Mouse (Mus musculus) thymus, postnatal 10 days (tissue): ENCODE measurements around the gene Kcnk10.
"Not testable (repeated sequence)": the region's sequence is repeated elsewhere in the genome, so short reads cannot be mapped to it uniquely, and the experiment has no call there.

ENCODE experiments used
- DNase-seq, 2 experiments: peaks; one replicate each; pipeline ENCODE4 v3.0.0; 2021; ENCODE audit warnings: low spot score in 2 of 2

Gene Kcnk10

DNA sequence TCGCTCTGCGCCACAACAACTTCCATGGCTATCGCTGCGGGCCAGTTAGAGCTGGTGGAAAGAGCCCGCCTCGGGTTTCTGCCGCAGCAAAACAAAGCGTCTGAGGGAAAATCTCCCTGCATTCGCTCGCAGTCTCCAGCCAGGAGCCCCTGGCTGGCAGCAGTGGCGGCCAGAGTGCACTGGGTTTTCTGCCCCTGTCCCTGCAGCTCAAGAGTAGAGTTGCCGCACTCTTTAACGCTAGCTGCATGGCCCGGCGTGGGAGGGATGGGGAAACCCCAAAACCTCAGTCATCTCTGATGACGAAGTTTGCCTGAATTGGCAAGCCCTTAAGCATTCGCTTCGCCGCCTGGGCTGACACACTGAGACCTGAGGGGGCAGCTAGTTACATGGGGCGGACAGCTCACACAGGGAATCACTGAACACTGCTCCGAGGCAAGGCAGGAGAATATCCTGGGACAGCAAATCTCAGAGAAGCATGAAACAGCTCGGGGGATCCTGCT lies at the start of gene Kcnk10:
TSS of gene Kcnk10 (minus strand) at position 450 of the 500 bp plus-strand sequence.
- DNase-seq, result no peak

DNA sequence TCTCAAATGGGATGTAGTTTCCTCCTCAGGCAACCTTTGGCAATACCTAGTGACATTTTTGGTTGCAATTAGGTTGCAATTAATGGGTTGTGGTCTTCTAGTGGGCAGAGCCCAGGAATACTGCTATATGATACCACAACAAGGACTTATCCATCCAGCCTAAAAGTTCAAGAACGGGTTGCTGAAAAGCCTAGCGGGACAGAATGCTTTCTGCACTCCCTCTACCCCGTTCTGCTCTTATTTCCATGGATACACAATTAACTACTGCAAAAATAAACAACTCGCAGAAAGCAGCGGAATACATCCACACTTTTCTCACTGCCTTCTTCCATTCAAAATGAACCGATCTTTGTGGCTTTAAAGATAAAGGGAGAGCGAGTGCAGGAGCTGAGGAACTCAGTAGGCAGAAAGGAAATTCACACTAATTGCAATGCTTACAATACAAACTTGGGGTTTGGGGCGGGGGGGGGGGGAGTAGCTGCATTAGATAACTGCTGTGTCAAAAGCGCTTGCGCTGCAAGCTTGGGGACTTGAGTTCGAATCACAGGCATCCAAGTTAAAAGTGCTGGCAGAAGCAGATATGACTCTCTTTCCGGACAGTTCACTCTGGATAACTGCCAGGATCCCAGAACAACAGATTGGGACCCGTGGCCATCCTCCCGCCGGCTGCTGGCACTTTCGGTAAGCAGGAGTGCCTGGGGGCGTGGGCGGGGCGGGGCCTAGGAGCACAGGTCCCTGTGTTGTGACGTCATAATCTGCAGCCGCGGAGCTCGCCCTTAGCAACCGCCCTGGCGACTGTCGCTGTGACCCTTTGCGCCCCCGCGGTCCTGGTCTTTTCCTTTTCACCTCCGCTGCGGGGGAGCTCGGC lies 49.5 kb upstream of the Kcnk10 start, which contains the start of gene Spata7:
TSS of gene Spata7 (plus strand) at position 766 of the 868 bp plus-strand sequence.
- peak; percentile 71 for DNase-seq

- not testable (repeated sequence) for DNase-seq
Observed at GRCm38 (mm10) chr12:98623266-98623665, 45.2 kb upstream of the Kcnk10 start.

GRCm38 (mm10) chr12:98620922-98621321 lies 42.8 kb upstream of the Kcnk10 start:
- not testable (repeated sequence) for DNase-seq

GRCm38 (mm10) chr12:98619496-98619895 lies 41.4 kb upstream of the Kcnk10 start:
- no peak for DNase-seq

GRCm38 (mm10) chr12:98615746-98616145 lies 37.6 kb upstream of the Kcnk10 start:
- DNase-seq, result no peak

GRCm38 (mm10) chr12:98614910-98615508 lies 36.9 kb upstream of the Kcnk10 start:
- no peak for DNase-seq

GRCm38 (mm10) chr12:98610341-98610740 lies 32.2 kb upstream of the Kcnk10 start:
- no peak for DNase-seq

DNA sequence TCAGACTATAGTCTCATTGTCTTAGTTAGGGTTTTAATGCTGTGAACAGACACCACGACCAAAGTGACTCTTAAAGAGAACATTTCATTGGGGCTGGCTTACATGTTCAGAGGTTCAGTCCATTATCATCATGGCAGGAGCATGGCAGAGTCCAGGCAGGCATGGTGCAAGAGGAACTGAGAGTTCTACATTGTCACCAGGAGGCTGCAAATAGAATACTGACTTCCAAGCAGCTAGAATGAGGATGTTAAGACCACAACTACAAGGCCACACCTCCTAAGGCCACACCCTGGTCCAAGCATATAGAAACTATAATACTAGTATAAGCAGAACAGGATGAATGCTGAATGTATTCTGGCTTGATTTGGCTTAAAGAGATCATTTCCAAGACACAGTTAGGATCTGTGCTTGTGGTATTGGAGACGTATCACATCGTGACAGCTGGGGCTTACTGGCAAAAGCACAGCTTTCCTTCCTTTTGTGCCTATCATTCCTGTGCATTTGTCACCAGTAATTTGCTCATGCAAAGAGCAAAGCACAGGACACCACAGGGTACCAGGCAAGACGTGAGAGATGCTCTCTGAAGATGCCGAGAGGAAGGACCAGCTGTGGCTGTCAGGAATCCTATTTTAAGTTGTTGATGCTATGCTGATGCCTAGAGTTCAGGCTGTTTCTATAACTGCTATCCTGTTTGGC lies 28.6 kb upstream of the Kcnk10 start:
- DNase-seq, result no peak

DNA sequence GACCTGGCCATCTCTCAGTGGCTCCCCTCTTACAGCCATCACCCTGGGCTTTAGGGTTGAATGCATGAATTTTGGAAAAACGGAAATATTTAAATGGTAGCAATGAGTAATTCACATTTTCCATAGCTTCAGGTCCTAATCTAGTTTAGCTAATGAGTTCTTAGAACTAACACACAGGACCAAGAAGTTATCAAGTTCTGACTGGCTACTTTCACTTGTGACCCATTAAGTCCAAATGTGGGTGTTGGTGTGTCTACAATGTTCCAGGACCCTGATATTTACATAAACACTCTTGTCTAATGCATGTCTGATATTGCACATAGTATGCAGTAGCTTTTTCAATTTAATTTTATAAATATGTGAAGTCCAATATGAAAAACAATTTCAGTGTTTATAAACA lies 27.2 kb upstream of the Kcnk10 start:
- DNase-seq, result no peak

DNA sequence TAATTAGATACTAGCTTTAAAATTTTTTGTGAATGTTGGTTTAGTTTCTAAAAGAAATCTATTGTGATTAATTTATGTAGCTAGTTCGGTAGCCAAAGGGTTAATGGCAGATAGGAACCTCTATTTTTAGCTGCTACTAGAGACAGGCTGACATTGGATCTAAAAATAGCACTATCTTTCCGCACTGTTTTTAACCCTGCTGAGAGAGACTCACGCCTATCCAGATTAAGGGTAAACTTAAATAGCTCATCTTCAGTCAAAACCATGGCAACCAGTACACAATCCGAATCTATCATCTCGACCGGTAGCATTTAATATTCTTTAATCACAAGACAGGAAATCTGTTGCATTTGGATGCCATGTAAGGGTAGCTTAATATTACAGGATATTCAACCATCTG lies 24.0 kb upstream of the Kcnk10 start:
- no peak for DNase-seq

DNA sequence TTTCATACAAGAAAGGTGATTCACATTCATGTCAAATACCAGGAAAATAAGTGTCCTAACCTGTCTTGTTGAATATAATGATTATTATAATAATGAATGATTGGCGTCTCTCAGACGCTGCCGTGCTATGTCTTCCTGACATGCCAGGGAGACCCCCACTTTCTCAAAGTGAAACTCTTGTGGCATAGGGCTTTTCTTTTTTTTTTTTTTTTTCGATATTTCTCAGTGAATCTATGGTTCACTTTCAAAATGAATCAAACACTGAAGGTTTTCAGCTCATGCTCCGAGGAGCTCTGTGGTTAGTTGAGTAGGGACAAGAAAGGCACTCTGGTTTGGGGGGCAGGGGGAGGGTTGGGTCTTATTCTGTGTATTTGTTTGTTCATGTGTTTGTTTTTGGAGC lies 22.8 kb upstream of the Kcnk10 start:
- DNase-seq, result no peak

- DNase-seq, result no peak
Observed at GRCm38 (mm10) chr12:98591016-98591415, 12.9 kb upstream of the Kcnk10 start.

GRCm38 (mm10) chr12:98588573-98588972 lies 10.5 kb upstream of the Kcnk10 start:
- DNase-seq, result no peak

GRCm38 (mm10) chr12:98585302-98585701 lies 7.2 kb upstream of the Kcnk10 start:
- DNase-seq, result no peak

- no peak for DNase-seq
Observed at GRCm38 (mm10) chr12:98575942-98576550, 2.1 kb downstream of the Kcnk10 start.

GRCm38 (mm10) chr12:98575195-98575887 lies 2.8 kb downstream of the Kcnk10 start:
- no peak for DNase-seq

DNA sequence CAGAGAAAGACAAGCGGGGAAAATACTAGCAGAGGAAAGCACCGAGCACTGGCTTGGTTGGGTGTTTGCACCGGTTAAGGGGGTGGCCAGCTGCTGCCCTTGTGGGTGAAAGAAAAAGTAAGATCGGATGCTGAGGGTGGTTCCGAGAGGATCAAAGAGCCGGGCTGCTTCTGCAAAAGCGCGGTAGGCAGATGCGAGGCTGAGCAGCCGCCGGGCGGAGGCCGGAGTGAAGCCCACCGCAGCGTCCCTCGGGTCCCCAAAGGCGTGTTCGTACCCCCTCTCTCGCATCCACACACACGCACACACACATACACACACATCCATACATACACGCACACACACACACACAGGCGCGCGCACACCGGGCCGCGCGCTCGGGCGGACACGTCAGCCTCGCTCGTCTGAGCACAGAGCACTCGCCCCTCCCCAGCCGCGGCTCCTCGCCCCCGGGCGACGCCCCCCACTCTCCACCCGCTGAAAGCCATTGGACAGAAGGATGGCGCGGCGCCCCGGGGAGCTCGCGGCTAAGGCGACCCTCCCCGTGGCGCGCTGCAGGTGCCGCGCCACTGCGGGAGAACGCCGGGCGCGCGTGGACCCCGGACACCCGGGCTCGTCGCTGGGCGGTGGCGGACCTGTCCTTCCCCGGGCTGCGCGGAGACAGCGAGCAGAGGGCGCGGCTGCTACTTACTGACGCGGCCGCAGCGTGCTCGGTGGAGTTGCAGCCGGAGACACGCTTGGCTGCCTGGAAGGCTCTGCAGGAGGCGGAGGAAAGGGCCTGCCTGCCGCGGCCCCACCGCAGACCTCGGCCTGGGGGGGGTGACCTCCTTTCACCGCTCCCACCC lies 3.5 kb downstream of the Kcnk10 start:
- no peak for DNase-seq

- DNase-seq, result no peak
Observed at GRCm38 (mm10) chr12:98573317-98574270, 4.5 kb downstream of the Kcnk10 start.
